Mouse (Mus musculus) lung, embryonic 16.5 days (tissue): ENCODE measurements around the gene Atp5e. TPM values are rescaled to one million over a fixed set of nuclear protein-coding genes. Genes with fewer than 3 reads are reported as not detected.

Experiments used
- ATAC-seq: fragments of 200-750 bp; cut with Nextera tagmentation; 2 replicates; pipeline ENCODE4 v1.8.0; 2017; ENCODE audit warnings: low read depth, mild to moderate bottlenecking, moderate library complexity
- H3K27ac ChIP-seq: fragments of 300-500 bp; sonication (generic); 2 replicates; pipeline ENCODE4 v1.5.1; 2014; ENCODE audit warnings: mild to moderate bottlenecking, control low read depth, low read length
- H3K27me3 ChIP-seq: fragments of 300-500 bp; sonication (generic); 2 replicates; pipeline ENCODE4 v1.6.1; 2014; ENCODE audit warnings: low read depth, low read length, mixed read lengths; ENCODE audit not compliant: control insufficient read depth, insufficient read depth
- H3K36me3 ChIP-seq: fragments of 300-500 bp; sonication (generic); 2 replicates; pipeline ENCODE4 v1.6.1; 2014; ENCODE audit warnings: low read length; ENCODE audit not compliant: control insufficient read depth, insufficient read depth
- H3K4me1 ChIP-seq: fragments of 300-500 bp; sonication (generic); replicated peaks from 2 replicates; pipeline ENCODE4 v1.6.1; 2014; ENCODE audit warnings: low read length, mixed read lengths; ENCODE audit not compliant: control insufficient read depth, insufficient read depth
- H3K4me2 ChIP-seq: fragments of 300-500 bp; sonication (generic); 2 replicates; pipeline ENCODE4 v1.6.1; 2014; ENCODE audit warnings: low read depth, low read length, control low read depth
- H3K4me3 ChIP-seq: fragments of 300-500 bp; sonication (generic); 2 replicates; pipeline ENCODE4 v1.5.1; 2014; ENCODE audit warnings: mild to moderate bottlenecking, low read length, control low read depth
- H3K9ac ChIP-seq: fragments of 300-500 bp; sonication (generic); 2 replicates; pipeline ENCODE4 v1.6.1; 2014; ENCODE audit warnings: low read length, control low read depth
- H3K9me3 ChIP-seq: fragments of 300-500 bp; sonication (generic); 2 replicates; pipeline ENCODE4 v1.6.1; 2016; ENCODE audit warnings: low read length; ENCODE audit not compliant: control insufficient read depth
- WGBS: fragments of 180-500 bp; shearing (Covaris S2); extraction: QIAGEN DNeasy Blood & Tissue Kit; methylation state at CpG from one replicate; pipeline ENCODE4 v1.1.7; 2014; 5-methylcytosine and 5-hydroxymethylcytosine counted together
- polyA plus RNA-seq: library from polyadenylated mRNA; unstranded; fragments of >200 nt; fragmentation: Nextera tagmentation; extraction: Ambion mirVana; gene quantifications from 2 replicates; pipeline ENCODE4 v1.2.1, GENCODE M21; 2015

Gene Atp5e
- polyA plus RNA-seq, 1 experiment from 2014 or later = 878 TPM

- no peak for ATAC-seq
- peaks cover 4% of the 10 kb centered on the region; the same call in 1 of the 2 replicates for H3K4me1 ChIP-seq
- WGBS = 60% methylated on average over 5 of the region's 5 CpGs
Measured at GRCm38 (mm10) chr2:174478746-174479145, 14.8 kb upstream of the Atp5e start.

DNA sequence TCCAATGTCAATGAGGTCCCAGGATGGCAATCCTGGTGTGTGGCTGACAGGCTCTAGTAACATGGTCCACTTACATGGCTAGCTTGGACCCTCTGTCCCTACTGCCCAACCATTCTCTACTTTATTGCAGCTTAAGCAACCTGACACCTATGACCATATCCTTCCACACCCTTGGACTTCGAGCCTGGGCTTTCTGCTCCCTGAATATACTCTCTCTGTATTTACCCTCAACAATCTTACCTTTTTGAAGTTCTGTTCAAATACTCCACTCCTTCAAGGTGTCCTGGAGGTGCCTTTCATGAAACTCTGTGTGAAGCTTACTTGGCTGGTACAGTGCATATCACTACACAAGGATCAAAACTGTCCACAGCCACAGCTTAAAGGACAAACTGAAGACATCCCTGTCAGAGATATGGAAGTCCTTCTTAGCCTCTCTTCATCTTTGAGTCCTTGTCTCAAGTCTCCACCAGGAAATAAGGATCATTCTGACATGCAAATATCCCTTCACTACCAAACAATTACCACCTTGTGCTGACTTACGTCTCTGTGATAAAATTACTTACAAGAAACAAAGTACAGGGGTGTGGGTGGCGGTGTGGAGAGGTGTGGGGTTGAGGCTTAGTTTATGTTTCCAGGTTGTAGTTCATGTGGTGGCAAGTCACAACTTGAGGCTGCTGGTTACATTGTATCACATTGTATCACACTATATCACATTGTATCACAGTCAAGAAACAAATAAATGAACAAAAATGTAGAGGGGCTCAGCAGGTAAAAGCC lies 13.8 kb upstream of the Atp5e start:
- Histone ChIP-seq H3K4me1 (peaks cover 8% of the 10 kb centered on the region; the same call in 1 of the 2 replicates), H3K9me3 (no peaks in the 10 kb centered on the region), H3K27me3 (no peaks in the 10 kb centered on the region), H3K4me3 (no peak overlapping the region), H3K4me2 (no peak overlapping the region), H3K36me3 (no peaks in the 10 kb centered on the region), H3K9ac (no peak overlapping the region), H3K27ac (peak overlapping the region; percentile 56)
- ATAC-seq = no peak
- whole genome bisulfite sequencing = 43% methylated on average over 3 of the region's 3 CpGs

More at GRCm38 (mm10) chr2:174478746-174479145, 14.8 kb upstream of the Atp5e start:
- H3K36me3 ChIP-seq = no peaks in the 10 kb centered on the region
- no peaks in the 10 kb centered on the region for H3K27me3 ChIP-seq
- no peak overlapping the region for H3K4me2 ChIP-seq
- no peak overlapping the region for H3K4me3 ChIP-seq
- H3K27ac ChIP-seq = peak overlapping the region; percentile 56; the same call in 1 of the 2 replicates
- no peaks in the 10 kb centered on the region for H3K9me3 ChIP-seq
- no peak overlapping the region for H3K9ac ChIP-seq

- H3K27ac ChIP-seq = peak overlapping the region; percentile 81
- peak overlapping the region; percentile 81 for H3K4me2 ChIP-seq
- peaks cover 7% of the 10 kb centered on the region for H3K36me3 ChIP-seq
- 62% methylated on average over 5 of the region's 5 CpGs for WGBS
- no peak for ATAC-seq
- peaks cover 18% of the 10 kb centered on the region for H3K4me1 ChIP-seq
- peak overlapping the region; percentile 88 for H3K4me3 ChIP-seq
- peak overlapping the region; percentile 74 for H3K9ac ChIP-seq
- no peaks in the 10 kb centered on the region for H3K27me3 ChIP-seq
- H3K9me3 ChIP-seq = no peaks in the 10 kb centered on the region
Measured at GRCm38 (mm10) chr2:174473550-174473927, 9.6 kb upstream of the Atp5e start.

DNA sequence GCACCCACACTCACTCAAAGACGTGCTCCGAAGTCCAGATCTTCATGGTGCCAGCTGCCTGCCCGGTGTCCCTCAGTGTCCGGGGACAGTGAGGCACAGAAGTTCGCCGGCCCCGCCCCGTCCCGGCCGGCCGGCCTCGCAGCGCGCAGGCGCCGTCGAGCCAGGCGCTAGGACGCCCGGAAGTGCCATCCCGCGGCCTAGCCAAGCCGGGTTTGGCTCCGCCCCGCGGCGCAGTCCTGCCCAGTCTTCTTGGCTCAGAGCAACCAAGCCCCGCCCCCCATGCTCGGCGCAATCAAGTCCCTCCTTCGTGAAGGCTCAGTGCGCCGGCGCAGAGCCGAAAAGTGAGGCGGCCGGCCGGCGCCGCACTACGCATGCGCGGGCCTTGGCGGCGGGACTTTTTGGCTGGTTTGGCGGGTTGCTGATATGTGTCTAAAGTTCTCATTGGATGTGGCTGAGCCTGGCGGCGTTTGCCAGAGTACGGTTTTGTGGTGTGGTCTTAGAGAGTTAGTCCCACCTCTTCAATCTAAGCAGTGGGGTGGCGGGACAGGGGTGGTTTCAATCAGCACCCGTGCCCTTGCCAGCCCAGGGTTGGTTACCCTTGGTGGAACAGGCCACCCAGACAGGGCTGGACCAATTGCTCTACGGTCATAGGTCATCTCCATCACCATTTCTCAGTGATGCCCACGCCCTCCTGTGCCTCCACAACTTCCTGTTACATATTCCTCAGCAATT lies 9.1 kb upstream of the Atp5e start, which contains the start of gene Prelid3b:
TSS of gene Prelid3b (minus strand) at position 264 of the 732 bp plus-strand sequence.
- Histone ChIP-seq H3K36me3 (peaks cover 10% of the 10 kb centered on the region), H3K27ac (peak within 1 kb of the TSS; percentile 81), H3K9me3 (no peaks in the 10 kb centered on the region), H3K4me2 (peak within 1 kb of the TSS; percentile 87), H3K4me3 (peak within 1 kb of the TSS; percentile 88), H3K4me1 (peaks cover 18% of the 10 kb centered on the region), H3K27me3 (no peaks in the 10 kb centered on the region), H3K9ac (peak within 1 kb of the TSS; percentile 92)
- WGBS = under 1% methylated on average over 53 of the region's 53 CpGs
- ATAC-seq = peak; percentile 99

- peaks cover 17% of the 10 kb centered on the region for H3K4me1 ChIP-seq
- ATAC-seq = peak; percentile 15; the same call in 1 of the 2 replicates
- no peaks in the 10 kb centered on the region for H3K27me3 ChIP-seq
- H3K4me3 ChIP-seq = peak overlapping the region; percentile 88
- 7% methylated on average over 30 of the region's 30 CpGs for WGBS
- peak overlapping the region; percentile 81 for H3K27ac ChIP-seq
- H3K36me3 ChIP-seq = peaks cover 11% of the 10 kb centered on the region
- peak overlapping the region; percentile 87 for H3K4me2 ChIP-seq
- H3K9me3 ChIP-seq = no peaks in the 10 kb centered on the region
- peak overlapping the region; percentile 92 for H3K9ac ChIP-seq
Measured at GRCm38 (mm10) chr2:174472407-174472806, 8.5 kb upstream of the Atp5e start.

DNA sequence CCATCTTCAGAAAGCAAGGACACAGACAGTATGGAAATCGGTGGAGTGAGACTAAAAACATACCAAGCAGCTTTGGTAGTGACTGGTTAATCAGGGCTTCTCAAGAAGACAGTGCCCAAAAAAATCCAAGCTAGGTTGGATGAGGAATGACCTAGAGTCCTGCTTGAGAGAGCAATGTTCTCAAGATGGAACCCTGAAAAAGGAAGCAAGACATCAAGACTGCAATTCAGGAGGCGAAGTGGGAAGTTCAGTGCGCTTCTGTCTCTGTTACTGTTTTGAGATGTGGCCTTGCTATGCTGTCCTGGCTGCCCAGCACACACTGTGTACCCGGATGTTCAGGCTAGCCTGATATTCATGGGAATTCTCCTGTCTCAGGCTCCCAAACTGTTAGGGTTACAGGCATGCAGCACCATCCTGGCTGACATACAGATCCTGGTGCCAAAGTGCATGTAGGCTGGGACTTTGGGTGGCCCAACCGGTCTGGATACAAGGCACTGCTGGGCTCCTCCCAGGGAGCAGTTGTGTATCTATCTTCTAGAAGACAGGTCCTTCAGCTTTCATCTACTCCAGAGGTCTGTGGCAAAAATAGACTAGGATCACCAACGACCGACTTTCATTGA lies 7.0 kb upstream of the Atp5e start:
- no peak for ATAC-seq
- no peaks in the 10 kb centered on the region for H3K9me3 ChIP-seq
- no peak overlapping the region for H3K9ac ChIP-seq
- H3K4me1 ChIP-seq = peaks cover 14% of the 10 kb centered on the region
- H3K4me2 ChIP-seq = no peak overlapping the region
- WGBS = 90% methylated on average over 7 of the region's 7 CpGs
- H3K27ac ChIP-seq = no peak overlapping the region
- H3K4me3 ChIP-seq = no peak overlapping the region
- peaks cover 18% of the 10 kb centered on the region for H3K36me3 ChIP-seq
- H3K27me3 ChIP-seq = no peaks in the 10 kb centered on the region

DNA sequence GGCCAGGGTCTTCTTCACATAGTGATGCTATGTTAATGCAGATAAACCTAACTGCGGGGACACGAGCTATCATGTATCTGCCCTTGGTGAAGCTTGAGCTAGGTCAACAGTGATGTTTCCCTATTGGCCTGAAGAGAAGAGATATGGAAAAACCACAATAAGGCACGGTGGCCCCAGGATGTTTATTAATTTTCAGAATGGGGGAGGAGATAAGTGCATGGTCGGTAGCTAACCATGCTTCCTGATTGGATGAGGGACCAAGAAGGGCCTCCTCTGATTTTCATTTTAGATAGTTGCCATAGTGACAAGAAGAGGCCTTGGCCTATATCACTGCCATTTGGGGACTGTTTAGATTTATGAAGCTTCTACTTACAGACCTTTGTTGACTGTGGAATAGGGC lies 6.4 kb upstream of the Atp5e start:
- Histone ChIP-seq H3K4me3 (no peak overlapping the region), H3K4me2 (no peak overlapping the region), H3K27me3 (no peaks in the 10 kb centered on the region), H3K27ac (no peak overlapping the region), H3K36me3 (peaks cover 21% of the 10 kb centered on the region), H3K4me1 (peaks cover 14% of the 10 kb centered on the region), H3K9me3 (no peaks in the 10 kb centered on the region), H3K9ac (no peak overlapping the region)
- no peak for ATAC-seq
- 49% methylated on average over 4 of the region's 4 CpGs for WGBS

GRCm38 (mm10) chr2:174463370-174463769 lies 535 bp downstream of the Atp5e start:
- peak; percentile 37 for ATAC-seq
- H3K36me3 ChIP-seq = peaks cover 35% of the 10 kb centered on the region

DNA sequence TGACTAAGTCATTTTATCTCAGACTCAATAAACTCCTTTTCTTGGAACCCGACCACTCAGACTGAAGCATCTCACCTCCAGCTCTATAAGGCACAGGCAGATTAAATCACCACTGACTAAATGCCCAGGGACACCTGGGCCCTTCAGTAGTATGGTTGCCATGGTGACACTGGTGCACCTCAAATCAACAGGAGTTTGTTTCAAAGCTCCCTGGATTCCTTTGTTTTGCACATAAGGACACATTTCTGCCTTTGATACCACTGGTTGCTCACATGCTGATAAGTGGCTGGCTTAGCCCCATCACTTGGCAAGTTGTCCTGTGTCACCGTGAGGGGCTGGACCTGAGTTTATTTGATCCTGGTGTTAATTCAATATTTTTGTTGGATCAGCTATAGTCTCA lies 4.5 kb downstream of the Atp5e start:
- H3K9ac ChIP-seq = no peak overlapping the region
- 56% methylated on average over 2 of the region's 2 CpGs for WGBS
- no peak for ATAC-seq
- no peaks in the 10 kb centered on the region for H3K9me3 ChIP-seq
- no peak overlapping the region for H3K27ac ChIP-seq
- no peak overlapping the region for H3K4me2 ChIP-seq
- no peak overlapping the region for H3K4me3 ChIP-seq
- H3K27me3 ChIP-seq = no peaks in the 10 kb centered on the region
- H3K36me3 ChIP-seq = peaks cover 21% of the 10 kb centered on the region
- peaks cover 6% of the 10 kb centered on the region for H3K4me1 ChIP-seq

More at GRCm38 (mm10) chr2:174463370-174463769, 535 bp downstream of the Atp5e start:
- Histone ChIP-seq H3K9ac (peak overlapping the region; percentile 92), H3K4me1 (peaks cover 6% of the 10 kb centered on the region), H3K27ac (peak overlapping the region; percentile 58; the same call in 1 of the 2 replicates), H3K4me2 (peak overlapping the region; percentile 99), H3K9me3 (no peaks in the 10 kb centered on the region), H3K4me3 (peak overlapping the region; percentile 92), H3K27me3 (no peaks in the 10 kb centered on the region)
- WGBS = 26% methylated on average over 10 of the region's 10 CpGs
